Mouse (Mus musculus) CH12F3 (cell line): ENCODE results near the gene Lax1.
"Not testable (repeated sequence)": the region's sequence is repeated elsewhere in the genome, so short reads cannot be mapped to it uniquely, and the experiment has no call there.

Experiments
- in situ Hi-C: fragments of 300-500 bp; cut with MboI; formaldehyde crosslinking; loops from 2 replicates; pipeline ENCODE4 v1.14.3; 2020; ENCODE audit warnings: low sequenced_read_pairs

Gene Lax1

GRCm38 (mm10) chr1:133691046-133691445, 1.1 kb upstream of the Lax1 start:
- in situ Hi-C loops: no loop called here

GRCm38 (mm10) chr1:133688301-133688700, 1.6 kb downstream of the Lax1 start:
- in situ Hi-C loops: no loop called here

GRCm38 (mm10) chr1:133685749-133686519, 4.0 kb downstream of the Lax1 start:
- in situ Hi-C loops: no loop called here

GRCm38 (mm10) chr1:133671801-133672200, 18.1 kb downstream of the Lax1 start:
- in situ Hi-C loops: no loop called here

GRCm38 (mm10) chr1:133671266-133671665, 18.6 kb downstream of the Lax1 start:
- in situ Hi-C loops: no loop called here

- in situ Hi-C loops: no loop called here
Measured at GRCm38 (mm10) chr1:133670776-133671175, 19.1 kb downstream of the Lax1 start.

GRCm38 (mm10) chr1:133670190-133670589, 19.7 kb downstream of the Lax1 start:
- in situ Hi-C loops: no loop called here

GRCm38 (mm10) chr1:133668618-133669017, 21.3 kb downstream of the Lax1 start:
- in situ Hi-C loops: no loop called here

- in situ Hi-C loops: no loop called here
Measured at GRCm38 (mm10) chr1:133667721-133668120, 22.2 kb downstream of the Lax1 start.

GRCm38 (mm10) chr1:133665713-133666112, 24.2 kb downstream of the Lax1 start:
- in situ Hi-C loops: not testable (repeated sequence)

- in situ Hi-C loops: no loop called here
Measured at GRCm38 (mm10) chr1:133664203-133664970, 25.5 kb downstream of the Lax1 start.

GRCm38 (mm10) chr1:133663427-133663826, 26.5 kb downstream of the Lax1 start:
- in situ Hi-C loops: no loop called here

GRCm38 (mm10) chr1:133662941-133663340, 27.0 kb downstream of the Lax1 start:
- in situ Hi-C loops: no loop called here

- in situ Hi-C loops: no loop called here
Measured at GRCm38 (mm10) chr1:133661203-133661933, 28.5 kb downstream of the Lax1 start, which contains the start of gene Gm38394. Gene Gm38394 (minus strand): TSS chr1:133661318.

GRCm38 (mm10) chr1:133660466-133661202, 29.3 kb downstream of the Lax1 start, which contains the start of gene Zbed6:
Gene Zbed6 (minus strand): TSS chr1:133660885.
- in situ Hi-C loops: no loop called here

GRCm38 (mm10) chr1:133658878-133659277, 31.0 kb downstream of the Lax1 start:
- in situ Hi-C loops: no loop called here

GRCm38 (mm10) chr1:133656811-133657210, 33.1 kb downstream of the Lax1 start:
- in situ Hi-C loops: no loop called here

GRCm38 (mm10) chr1:133653033-133653432, 36.9 kb downstream of the Lax1 start:
- in situ Hi-C loops: no loop called here

GRCm38 (mm10) chr1:133650288-133651055, 39.4 kb downstream of the Lax1 start:
- in situ Hi-C loops: no loop called here

GRCm38 (mm10) chr1:133645652-133646051, 44.3 kb downstream of the Lax1 start:
- in situ Hi-C loops: no loop called here
